Mouse (Mus musculus) cerebellum, postnatal 36 days (tissue): ENCODE measurements at regions not wholly inside any gene's neighbourhood (a gene's known extent, or its start where the extent isn't known, plus 50 kb on each side); places are given as distances from the start of the nearest gene placed in this dataset.

ENCODE experiments used
- DNase-seq, 2 experiments: peaks; one replicate each; pipeline ENCODE4 v3.0.0; 2021 to 2022; ENCODE audit warnings: mixed read lengths in 2 of 2

DNA sequence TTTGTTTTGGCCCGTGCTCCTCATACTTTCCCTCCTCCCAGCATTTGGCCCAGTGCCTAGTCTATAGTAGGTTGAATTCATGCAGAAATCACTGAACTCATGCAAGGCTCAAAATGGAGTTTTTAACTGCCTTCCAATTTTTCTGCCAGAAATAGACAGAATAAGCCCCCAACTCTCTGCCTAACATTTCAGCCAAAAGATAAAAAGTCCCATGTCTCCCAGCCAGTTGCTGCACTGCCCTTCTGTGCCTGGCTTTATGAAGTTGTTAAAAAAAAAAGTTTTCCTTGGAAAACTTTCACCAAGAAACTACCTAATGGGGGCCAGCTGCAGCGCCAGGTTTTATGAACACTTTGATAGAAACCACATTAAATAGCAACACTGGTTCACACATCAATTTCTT, 222.0 kb downstream of the Zic3 start:
- no peak for DNase-seq

DNA sequence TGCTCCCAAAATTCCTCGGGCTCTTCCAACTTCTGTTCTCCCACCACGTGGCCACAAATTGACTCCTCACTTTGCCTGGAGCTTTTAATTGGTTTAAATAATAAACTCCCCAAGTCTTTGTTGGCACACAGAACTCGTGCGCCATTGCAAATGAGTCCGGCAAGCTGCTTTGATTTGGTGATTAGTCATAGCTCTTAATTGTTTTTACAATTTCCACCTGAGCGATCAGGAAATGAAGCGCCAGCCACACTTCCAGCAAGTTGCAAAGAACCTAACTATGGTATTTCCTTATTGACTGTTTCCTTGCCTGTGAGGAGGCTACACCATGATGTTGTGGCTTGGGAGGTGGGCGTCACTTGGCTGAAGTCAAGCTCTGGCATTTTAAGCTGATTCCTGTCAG, 233.5 kb downstream of the Zic3 start:
- no peak for DNase-seq

DNA sequence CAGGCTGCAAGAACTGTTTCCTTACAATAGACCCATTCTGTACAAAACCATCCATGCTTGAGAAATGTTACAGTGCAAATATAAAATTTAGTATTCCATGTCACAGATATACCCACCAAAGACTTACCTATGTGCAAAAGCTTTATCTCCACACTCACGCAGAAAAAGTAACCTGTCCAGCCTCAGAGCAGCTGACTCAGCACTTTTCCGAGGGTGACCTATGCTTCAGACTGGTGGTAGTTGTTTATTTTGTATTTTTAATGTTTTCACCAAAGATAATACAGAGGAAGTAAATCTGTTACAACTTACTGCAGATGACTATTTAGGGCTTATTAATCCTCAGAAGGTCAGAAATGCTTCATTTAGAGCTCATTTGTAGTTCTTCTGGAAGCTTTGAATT, 260.4 kb downstream of the Zic3 start:
- DNase-seq = no peak

DNA sequence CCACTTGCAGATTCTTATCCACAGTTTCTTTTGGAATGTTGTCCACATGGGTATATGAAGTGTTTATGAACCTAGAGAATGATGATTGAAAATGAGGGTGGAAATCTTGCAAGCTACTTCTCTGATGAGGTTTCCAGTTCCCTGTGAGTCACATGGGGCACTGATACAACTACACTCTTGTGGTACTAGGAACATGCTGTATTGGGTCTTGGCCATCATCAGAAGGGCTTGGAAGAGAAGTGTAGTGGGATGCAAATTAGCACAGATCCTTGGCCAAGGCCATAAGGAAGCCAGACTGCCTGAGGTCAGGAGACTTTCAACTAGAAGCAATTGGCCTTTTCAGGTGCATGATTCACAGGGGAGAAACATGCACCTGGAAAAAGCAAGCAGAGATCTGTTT, 300.3 kb downstream of the Zic3 start:
- no peak for DNase-seq

DNA sequence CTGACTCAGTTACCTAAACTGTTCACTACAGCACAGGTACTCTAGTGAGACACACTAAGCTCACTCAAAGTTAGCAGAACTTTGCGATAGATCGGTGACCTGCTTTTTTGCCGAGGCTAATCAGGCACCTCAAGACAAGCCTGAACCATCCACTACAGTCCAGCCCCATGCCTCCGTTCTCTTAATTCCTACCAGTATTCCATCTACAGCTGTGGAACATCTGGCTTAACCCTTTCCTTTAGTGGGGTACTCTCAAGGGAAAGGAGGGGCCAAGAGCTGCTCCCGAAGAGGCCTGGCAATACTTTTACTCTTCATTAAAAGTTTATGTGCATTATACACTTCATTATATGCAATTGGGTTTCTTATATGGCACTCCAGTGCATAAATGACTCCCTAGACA, 329.1 kb downstream of the Zic3 start:
- no peak for DNase-seq

- DNase-seq = peak; percentile 2 to 8
These were observed 355.4 kb downstream of the Zic3 start for GRCm38 (mm10) chrX:58377926-58378325.
